Mouse (Mus musculus): Measurements from ENCODE around the gene Zfp689.

DNA sequence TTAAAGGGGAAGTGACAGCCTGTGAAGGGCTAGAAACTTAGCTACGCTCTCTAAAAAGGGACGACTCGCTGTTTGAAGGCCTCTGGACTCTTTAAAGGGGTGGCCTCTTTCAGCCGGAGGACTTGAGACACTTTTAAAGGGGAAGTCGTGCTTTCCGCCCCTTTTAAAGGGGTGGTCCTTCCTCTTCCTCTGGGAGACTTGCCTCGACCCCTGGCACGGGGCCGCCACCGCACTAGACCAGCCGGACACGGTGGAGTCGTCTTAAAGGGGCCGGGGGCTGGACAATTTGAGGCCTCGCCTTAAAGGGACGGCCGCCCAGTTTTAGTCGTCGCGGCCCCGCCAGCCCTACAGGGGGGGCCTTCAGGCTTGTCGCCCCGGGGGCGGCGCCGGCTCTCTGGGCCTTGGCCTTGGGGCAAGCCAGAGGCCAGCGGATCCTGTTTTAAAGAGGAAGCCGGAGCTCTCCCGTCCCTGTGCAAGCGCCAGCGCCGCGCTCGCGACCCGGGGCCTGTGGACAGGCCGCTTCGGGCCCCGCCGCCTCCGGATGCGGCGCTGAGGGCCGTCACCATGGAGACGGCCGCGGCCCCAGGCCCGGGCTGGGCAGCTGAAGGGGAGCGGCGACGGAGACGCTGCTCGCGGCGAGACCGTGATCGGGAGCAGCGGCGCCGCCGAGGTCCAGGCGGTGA is 29.8 kb upstream of the Zfp689 start, which contains the start of gene Fbrs:
- TF ChIP-seq CTCF (IDR thresholded peaks at IDR 0.05; ENCODE audit: low read depth, low read length) (no peak), POLR2A (IDR thresholded peaks at IDR 0.05; ENCODE audit: borderline replicate concordance, low read depth, low read length) (no peak; the same call in 1 of the 2 replicates)
